Mouse (Mus musculus): ENCODE measurements around the gene Vmn1r1. TPM values are rescaled to one million over a fixed set of nuclear protein-coding genes. Genes with fewer than 3 reads are reported as not detected.

Gene Vmn1r1
- total RNA-seq, 1 experiment from 2014 or later, result not detected

DNA sequence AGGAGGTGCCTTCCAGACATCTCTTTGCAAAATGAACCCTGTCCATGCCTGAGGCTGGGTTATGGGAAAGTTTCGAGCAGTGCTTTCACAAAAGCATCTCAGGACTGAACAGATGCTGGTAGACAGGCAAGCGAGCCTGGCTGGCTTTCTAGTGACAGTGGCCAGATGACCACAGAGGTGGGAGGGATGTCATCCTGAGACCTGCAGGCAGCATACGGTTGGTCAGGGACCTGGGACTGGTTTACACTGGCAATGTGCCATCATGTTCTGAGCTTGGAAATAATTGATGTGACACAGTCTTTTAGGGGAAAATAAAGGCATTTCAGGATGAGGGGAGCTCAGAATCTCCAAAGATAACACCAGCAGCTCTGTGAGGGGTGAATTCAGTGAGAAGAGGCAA, 59.3 kb downstream of the Vmn1r1 start:
- ATAC-seq (ENCODE audit: extremely low read depth, insufficient number of reproducible peaks, low FRiP score, poor library complexity, severe bottlenecking), result no peak

Other genes starting within 250 kb of the Vmn1r1 start
- 0.93 and 2.6 TPM in 2 replicates for gene Enah, start 144.5 kb downstream of the Vmn1r1 start, total RNA-seq (2017)
- gene Srp9, start 39.7 kb downstream of the Vmn1r1 start, total RNA-seq (2017), result 80.3 and 86.6 TPM in 2 replicates
- 54.7 and 55.2 TPM in 2 replicates for gene Degs1, start 118.3 kb upstream of the Vmn1r1 start, total RNA-seq (2017)
- gene Fbxo28, start 177.1 kb upstream of the Vmn1r1 start, total RNA-seq (2017), result 16.8 and 20.8 TPM in 2 replicates
- gene Trp53bp2, start 244.7 kb upstream of the Vmn1r1 start, total RNA-seq (2017), result 15.2 and 16.1 TPM in 2 replicates

Measured in neutrophil, adult 5-6 weeks (primary cell).